Mouse (Mus musculus) olfactory bulb, adult 2 months (tissue): ENCODE data around the gene Cdk17. TPM values are rescaled to one million over a fixed set of nuclear protein-coding genes. Genes with fewer than 3 reads are reported as not detected.

ENCODE experiments used
- H3K27ac ChIP-seq: fragments of 200-500 bp; 2 replicates; pipeline ENCODE4 v1.5.1; 2012; ENCODE audit warnings: low read depth, low read length; ENCODE audit not compliant: insufficient read depth
- H3K4me1 ChIP-seq: fragments of 200-500 bp; 2 replicates; pipeline ENCODE4 v1.6.1; 2012; ENCODE audit warnings: low read length; ENCODE audit not compliant: control insufficient read depth, insufficient read depth
- H3K4me3 ChIP-seq: fragments of 200-500 bp; 2 replicates; pipeline ENCODE4 v1.5.1; 2012; ENCODE audit warnings: mild to moderate bottlenecking, low read depth, low read length, moderate library complexity; ENCODE audit not compliant: insufficient read depth
- CTCF ChIP-seq: fragments of 200-500 bp; IDR thresholded peaks from 2 replicates; pipeline ENCODE4 v1.5.1; 2012; ENCODE audit warnings: low read depth, mild to moderate bottlenecking, low read length, moderate library complexity; ENCODE audit not compliant: insufficient read depth
- POLR2A ChIP-seq: fragments of 200-500 bp; IDR thresholded peaks from 2 replicates; pipeline ENCODE4 v1.6.1; 2012; ENCODE audit warnings: mild to moderate bottlenecking, low read depth, low read length, moderate library complexity; ENCODE audit not compliant: insufficient read depth
- WGBS: fragments of 180-500 bp; shearing (Covaris S2); methylation state at CpG from one replicate; pipeline ENCODE4 v1.1.7; 2018; 5-methylcytosine and 5-hydroxymethylcytosine counted together
- polyA plus RNA-seq: library from polyadenylated mRNA; stranded (reverse); fragments of >200 nt; gene quantifications from 2 replicates; pipeline ENCODE4 v1.2.4, GENCODE M21; 2012; ENCODE audit warnings: low replicate concordance; ENCODE audit not compliant: missing spikeins, insufficient read depth, insufficient read length

The Cdk17 gene
- polyA plus RNA-seq, 1 experiment, result 158 TPM

GRCm38 (mm10) chr10:93177874-93178273 lies 17.2 kb downstream of the Cdk17 start:
- Histone ChIP-seq H3K4me3 (no peak overlapping the region), H3K4me1 (peaks cover 12% of the 10 kb centered on the region), H3K27ac (no peak overlapping the region)
- WGBS, result 44% methylated on average over 4 of the region's 4 CpGs
- TF ChIP-seq POLR2A (no peak), CTCF (no peak)

- WGBS, result 93% methylated on average over 5 of the region's 5 CpGs
- peaks cover 10% of the 10 kb centered on the region for H3K4me1 ChIP-seq
- H3K4me3 ChIP-seq, result no peak overlapping the region
- TF ChIP-seq POLR2A, result no peak
- TF ChIP-seq CTCF, result no peak
- H3K27ac ChIP-seq, result no peak overlapping the region
Observed at GRCm38 (mm10) chr10:93178662-93179061, 18.0 kb downstream of the Cdk17 start.

- H3K4me1 ChIP-seq, result peaks cover 7% of the 10 kb centered on the region; the same call in 1 of the 2 replicates
- TF ChIP-seq CTCF (no peak), POLR2A (no peak)
- 62% methylated on average over 11 of the region's 11 CpGs for WGBS
- no peak overlapping the region for H3K27ac ChIP-seq
- no peak overlapping the region for H3K4me3 ChIP-seq
Observed at GRCm38 (mm10) chr10:93179669-93180460, 19.2 kb downstream of the Cdk17 start.

GRCm38 (mm10) chr10:93184351-93184976 lies 23.8 kb downstream of the Cdk17 start:
- Histone ChIP-seq H3K27ac (no peak overlapping the region), H3K4me1 (peaks cover 10% of the 10 kb centered on the region), H3K4me3 (no peak overlapping the region)
- WGBS, result 72% methylated on average over 8 of the region's 8 CpGs
- no peak for TF ChIP-seq CTCF
- no peak for TF ChIP-seq POLR2A

- peaks cover 17% of the 10 kb centered on the region for H3K4me1 ChIP-seq
- no peak overlapping the region for H3K27ac ChIP-seq
- TF ChIP-seq POLR2A, result no peak
- TF ChIP-seq CTCF, result no peak
- WGBS, result 52% methylated on average over 10 of the region's 10 CpGs
- H3K4me3 ChIP-seq, result no peak overlapping the region
Observed at GRCm38 (mm10) chr10:93188440-93188999, 27.8 kb downstream of the Cdk17 start.

- Histone ChIP-seq H3K4me1 (peaks cover 23% of the 10 kb centered on the region), H3K27ac (no peak overlapping the region), H3K4me3 (no peak overlapping the region)
- 76% methylated on average over 8 of the region's 8 CpGs for WGBS
- TF ChIP-seq POLR2A, result no peak
- TF ChIP-seq CTCF, result no peak
Observed at GRCm38 (mm10) chr10:93190475-93191262, 30.0 kb downstream of the Cdk17 start.

GRCm38 (mm10) chr10:93197092-93197491 lies 36.4 kb downstream of the Cdk17 start:
- TF ChIP-seq POLR2A (no peak), CTCF (no peak)
- no peak overlapping the region for H3K27ac ChIP-seq
- 63% methylated on average over 6 of the region's 6 CpGs for WGBS

GRCm38 (mm10) chr10:93198958-93199357 lies 38.3 kb downstream of the Cdk17 start:
- Histone ChIP-seq H3K27ac (no peak overlapping the region), H3K4me1 (peaks cover 15% of the 10 kb centered on the region), H3K4me3 (no peak overlapping the region)
- no peak for TF ChIP-seq POLR2A
- TF ChIP-seq CTCF, result no peak
- 92% methylated on average over 3 of the region's 3 CpGs for WGBS

More at GRCm38 (mm10) chr10:93197092-93197491, 36.4 kb downstream of the Cdk17 start:
- peaks cover 15% of the 10 kb centered on the region for H3K4me1 ChIP-seq
- no peak overlapping the region for H3K4me3 ChIP-seq
